Comparison of ENCODE assay signal across 8 mouse cellular contexts in genomic region chr10:82909382-82909781, GRCm38 (mm10). TPM values are rescaled to one million over a fixed set of nuclear protein-coding genes. Genes with fewer than 3 reads are reported as not detected.
DNase-seq lines count a peak whose midpoint lies in the region; ATAC-seq lines count a peak whose summit lies in the region.

No protein-coding gene starts in this region.

- H3K4me1 ChIP-seq in limb, embryonic 15.5 days = peaks cover 10% of the 10 kb centered on the region
- no peaks in the 10 kb centered on the region for H3K4me1 ChIP-seq in stomach, embryonic 16.5 days (ENCODE audit: control insufficient read depth, insufficient read depth, low read length)

- H3K36me3 ChIP-seq in limb, embryonic 15.5 days = no peaks in the 10 kb centered on the region
- H3K36me3 ChIP-seq in stomach, embryonic 16.5 days (ENCODE audit: control insufficient read depth, insufficient read depth, low read length) = no peaks in the 10 kb centered on the region

- 0 out of 2 replicates have a peak overlapping the region, but pooled peaks have one; percentile 4 for H3K4me2 ChIP-seq in limb, embryonic 15.5 days
- H3K4me2 ChIP-seq in stomach, embryonic 16.5 days (ENCODE audit: low read depth, low read length) = 0 out of 2 replicates have a peak overlapping the region, but pooled peaks have one; percentile 15

- DNase-seq in 416B (ENCODE audit: low read depth) = peak; percentile 79
- DNase-seq in embryo, embryonic 10.5 days (ENCODE audit: low spot score) = peak; percentile 87
- peak; percentile 22 to 75 for DNase-seq in kidney, adult 8-10 months
- peak; percentile 84 for DNase-seq in naive thymus-derived CD4-positive, alpha-beta T cell, adult 2 months (ENCODE audit: low read depth)

- no peak overlapping the region for H3K9ac ChIP-seq in limb, embryonic 15.5 days
- H3K9ac ChIP-seq in stomach, embryonic 16.5 days (ENCODE audit: low read length) = no peak overlapping the region

- no peak overlapping the region for H3K4me3 ChIP-seq in limb, embryonic 15.5 days
- no peak overlapping the region for H3K4me3 ChIP-seq in stomach, embryonic 16.5 days (replicated peaks; ENCODE audit: low read length)

- peaks cover 22% of the 10 kb centered on the region; the same call in 1 of the 2 replicates for H3K27me3 ChIP-seq in limb, embryonic 15.5 days
- no peaks in the 10 kb centered on the region for H3K27me3 ChIP-seq in stomach, embryonic 16.5 days (ENCODE audit: control insufficient read depth, insufficient read depth, low read length)

- peak; percentile 69 for ATAC-seq in activated CD4-positive, CD25-positive, alpha-beta regulatory T cell, adult 4 months
- ATAC-seq in granulocyte monocyte progenitor cell, adult 5-6 weeks (replicated peaks; ENCODE audit: poor library complexity, severe bottlenecking) = peak; percentile 56
- ATAC-seq in limb, embryonic 15.5 days (ENCODE audit: insufficient number of reproducible peaks, low FRiP score, low TSS enrichment, low read depth) = no peak
- ATAC-seq in stomach, embryonic 16.5 days (ENCODE audit: insufficient read depth, low FRiP score) = no peak

- 17% methylated on average over 9 of the region's 9 CpGs for WGBS in limb, embryonic 15.5 days
- WGBS in stomach, embryonic 16.5 days = 15% methylated on average over 9 of the region's 9 CpGs

- H3K27ac ChIP-seq in limb, embryonic 15.5 days = no peak overlapping the region
- no peak overlapping the region for H3K27ac ChIP-seq in stomach, embryonic 16.5 days (ENCODE audit: low read length)

- H3K9me3 ChIP-seq in limb, embryonic 15.5 days = no peaks in the 10 kb centered on the region
- H3K9me3 ChIP-seq in stomach, embryonic 16.5 days (replicated peaks; ENCODE audit: control insufficient read depth, low read length) = no peaks in the 10 kb centered on the region

RNA-seq across cellular contexts. Expression of gene Eid3, which starts 43.0 kb away (rescaled TPM):
- polyA plus RNA-seq in activated CD4-positive, CD25-positive, alpha-beta regulatory T cell, adult 4 months (2017; shearing (Covaris generic)) = 1 to 10 TPM in 1 of 2 experiments, under 1 TPM in 1; 0.76 to 1.2 TPM
- total RNA-seq in granulocyte monocyte progenitor cell, adult 5-6 weeks (2014; fragmentation: Nextera tagmentation) = 2.5 and 3.7 TPM in 2 replicates
- total RNA-seq in granulocyte monocyte progenitor cell, adult 5-6 weeks (2017) = 2.2 and 2.6 TPM in 2 replicates
- 0.12 TPM in 1 of 2 replicates, not detected in the other for polyA plus RNA-seq in limb, embryonic 15.5 days (2015; fragmentation: Nextera tagmentation; extraction: Ambion mirVana)
- polyA plus RNA-seq in stomach, embryonic 16.5 days (2015; fragmentation: Nextera tagmentation; extraction: Ambion mirVana) = 0.40 and 0.46 TPM in 2 replicates

Comparison
In these comparisons a context has a peak if more than half of its experiments do, and no peak if none do; other contexts are left out.
1. ATAC-seq: peak in activated CD4-positive, CD25-positive, alpha-beta regulatory T cell, adult 4 months (single experiment) and granulocyte monocyte progenitor cell, adult 5-6 weeks (single experiment); none in limb, embryonic 15.5 days (single experiment) and stomach, embryonic 16.5 days (single experiment).
2. Peak in every context shown above with its lines, with median percentiles within 50 percentile points of each other: DNase-seq.